ENCODE assay signal across 11 mouse cellular contexts in genomic region chr15:79934776-79935175, GRCm38 (mm10). TPM values are rescaled to one million over a fixed set of nuclear protein-coding genes. Genes with fewer than 3 reads are reported as not detected.
DNase-seq lines count a peak whose midpoint lies in the region; ATAC-seq and TF ChIP-seq lines count a peak whose summit lies in the region.
"Had no signal": no experiment of that assay in that cellular context is flagged by ENCODE, and none has a peak within 500 bp of the region (broad histone marks: within the 10 kb centered on the region; RNA-seq: fewer than 3 reads in every experiment).

No protein-coding gene starts in this region.

- no peaks in the 10 kb centered on the region for H3K9me3 ChIP-seq in hindbrain, embryonic 10.5 days
- no peaks in the 10 kb centered on the region for H3K9me3 ChIP-seq in hindbrain, postnatal 0 days (ENCODE audit: low read length)
- no peaks in the 10 kb centered on the region for H3K9me3 ChIP-seq in MEL (replicated peaks; ENCODE audit: insufficient read depth, low read length)
- H3K9me3 ChIP-seq in forebrain, embryonic 13.5 days (replicated peaks), result no peaks in the 10 kb centered on the region
- no peaks in the 10 kb centered on the region for H3K9me3 ChIP-seq in midbrain, embryonic 14.5 days (ENCODE audit: control insufficient read depth, low read length)
- H3K9me3 ChIP-seq in intestine, embryonic 16.5 days (ENCODE audit: control insufficient read depth, low read length), result no peaks in the 10 kb centered on the region
- H3K9me3 ChIP-seq: G1E had no signal

- no peak for TF ChIP-seq RAD21 in MEL (IDR thresholded peaks at IDR 0.05; ENCODE audit: low read depth, low read length)

- H3K27ac ChIP-seq in hindbrain, embryonic 10.5 days, result 0 out of 2 replicates have a peak overlapping the region, but pooled peaks have one; percentile 5
- H3K27ac ChIP-seq in hindbrain, postnatal 0 days, result no peak overlapping the region
- H3K27ac ChIP-seq in MEL (ENCODE audit: control insufficient read depth, low read depth, low read length), result no peak overlapping the region
- no peak overlapping the region for H3K27ac ChIP-seq in forebrain, embryonic 13.5 days
- no peak overlapping the region for H3K27ac ChIP-seq in midbrain, embryonic 14.5 days (replicated peaks; ENCODE audit: low read depth, low read length)
- no peak overlapping the region for H3K27ac ChIP-seq in intestine, embryonic 16.5 days (ENCODE audit: low read length)
- H3K27ac ChIP-seq in thymus, adult 2 months (ENCODE audit: control insufficient read depth, insufficient read depth, low read length), result no peak overlapping the region
- H3K27ac ChIP-seq: layer of hippocampus, adult 2 months had no signal

- H3K27me3 ChIP-seq in hindbrain, embryonic 10.5 days (ENCODE audit: insufficient read depth, poor library complexity, severe bottlenecking), result peaks cover 52% of the 10 kb centered on the region
- H3K27me3 ChIP-seq in hindbrain, postnatal 0 days (ENCODE audit: insufficient read depth, low read length), result no peaks in the 10 kb centered on the region
- no peaks in the 10 kb centered on the region for H3K27me3 ChIP-seq in MEL (ENCODE audit: control insufficient read depth in 1 of 2, insufficient read depth in 2 of 2, low read length in 2 of 2)
- peaks cover 28% of the 10 kb centered on the region for H3K27me3 ChIP-seq in forebrain, embryonic 13.5 days
- H3K27me3 ChIP-seq in midbrain, embryonic 14.5 days (ENCODE audit: control insufficient read depth, insufficient read depth, low read length), result peaks cover 9% of the 10 kb centered on the region; the same call in 1 of the 2 replicates
- peaks cover 24% of the 10 kb centered on the region for H3K27me3 ChIP-seq in intestine, embryonic 16.5 days (replicated peaks; ENCODE audit: control insufficient read depth, insufficient read depth, low read length)
- peaks cover 8% of the 10 kb centered on the region; the same call in 1 of the 2 replicates for H3K27me3 ChIP-seq in thymus, adult 2 months (ENCODE audit: control insufficient read depth, insufficient read depth, low read length)

- DNase-seq in hindbrain, embryonic 10.5 days (ENCODE audit: low spot score), result peak; percentile 55
- DNase-seq in hindbrain, postnatal 0 days (ENCODE audit: low spot score), result no peak
- peak; percentile 34 for DNase-seq in MEL (ENCODE audit: low read depth, low spot score)
- DNase-seq in midbrain, embryonic 14.5 days, result peak; percentile 50
- no peak for DNase-seq in left cerebral cortex, adult 11 months (ENCODE audit: low spot score)
- no peak for DNase-seq in thymus, adult 2 months
- DNase-seq: liver, postnatal 0 days had no signal

- H3K36me3 ChIP-seq in hindbrain, embryonic 10.5 days, result no peaks in the 10 kb centered on the region
- H3K36me3 ChIP-seq in hindbrain, postnatal 0 days (ENCODE audit: insufficient read depth, low read length), result no peaks in the 10 kb centered on the region
- 0 out of 4 replicates have a peak, but pooled peaks cover 0 to 2% of the 10 kb centered on the region in 2 experiments for H3K36me3 ChIP-seq in MEL (ENCODE audit: control insufficient read depth in 1 of 2, insufficient read depth in 2 of 2, low read length in 2 of 2)
- no peaks in the 10 kb centered on the region for H3K36me3 ChIP-seq in forebrain, embryonic 13.5 days (ENCODE audit: poor library complexity, severe bottlenecking)
- H3K36me3 ChIP-seq in midbrain, embryonic 14.5 days (ENCODE audit: control insufficient read depth, insufficient read depth, low read length), result no peaks in the 10 kb centered on the region
- H3K36me3 ChIP-seq in intestine, embryonic 16.5 days (ENCODE audit: control insufficient read depth, insufficient read depth, low read length), result no peaks in the 10 kb centered on the region
- no peaks in the 10 kb centered on the region for H3K36me3 ChIP-seq in thymus, adult 2 months (ENCODE audit: control insufficient read depth, insufficient read depth, low read length)

- H3K4me1 ChIP-seq in hindbrain, embryonic 10.5 days (replicated peaks), result peaks cover 46% of the 10 kb centered on the region
- H3K4me1 ChIP-seq in hindbrain, postnatal 0 days (ENCODE audit: insufficient read depth, low read length), result 0 out of 2 replicates have a peak, but pooled peaks cover 3% of the 10 kb centered on the region
- peaks cover 4 to 12% of the 10 kb centered on the region in 2 experiments; a peak in 3 of 4 replicates for H3K4me1 ChIP-seq in MEL (ENCODE audit: control insufficient read depth in 1 of 2, insufficient read depth in 2 of 2, low read length in 2 of 2)
- peaks cover 27% of the 10 kb centered on the region for H3K4me1 ChIP-seq in forebrain, embryonic 13.5 days
- peaks cover 23% of the 10 kb centered on the region for H3K4me1 ChIP-seq in midbrain, embryonic 14.5 days (ENCODE audit: control insufficient read depth, insufficient read depth, low read length)
- H3K4me1 ChIP-seq in intestine, embryonic 16.5 days (ENCODE audit: control insufficient read depth, insufficient read depth, low read length), result peaks cover 10% of the 10 kb centered on the region; the same call in 1 of the 2 replicates
- H3K4me1 ChIP-seq in thymus, adult 2 months (replicated peaks; ENCODE audit: control insufficient read depth, insufficient read depth, low read length), result peaks cover 24% of the 10 kb centered on the region

- TF ChIP-seq POLR2A in MEL (IDR thresholded peaks at IDR 0.05; ENCODE audit: control insufficient read depth in 1 of 2, insufficient read depth in 1 of 2, low read depth in 1 of 2, low read length in 2 of 2, poor library complexity in 1 of 2), result no peak
- TF ChIP-seq POLR2A in thymus, adult 2 months (IDR thresholded peaks at IDR 0.05; ENCODE audit: control insufficient read depth, extremely low read depth, insufficient read depth, low read length, poor library complexity), result no peak

- H3K79me2 ChIP-seq in MEL (ENCODE audit: control insufficient read depth, insufficient read depth, low read length, poor library complexity), result no peaks in the 10 kb centered on the region; the same call in 1 of the 2 replicates

- peak overlapping the region; percentile 77 for H3K4me3 ChIP-seq in hindbrain, embryonic 10.5 days
- H3K4me3 ChIP-seq in hindbrain, postnatal 0 days (ENCODE audit: low read length), result no peak overlapping the region
- peak overlapping the region in 1 of 2 experiments; percentile 32; a peak in 2 of 4 replicates for H3K4me3 ChIP-seq in MEL (ENCODE audit: control insufficient read depth in 1 of 2, insufficient read depth in 1 of 2, low read depth in 2 of 2, low read length in 2 of 2)
- H3K4me3 ChIP-seq in forebrain, embryonic 13.5 days, result 0 out of 2 replicates have a peak overlapping the region, but pooled peaks have one; percentile 14
- H3K4me3 ChIP-seq in midbrain, embryonic 14.5 days (replicated peaks; ENCODE audit: low read depth, low read length), result 0 out of 2 replicates have a peak overlapping the region, but pooled peaks have one; percentile 2
- H3K4me3 ChIP-seq in intestine, embryonic 16.5 days (ENCODE audit: low read length), result no peak overlapping the region
- H3K4me3 ChIP-seq in thymus, adult 2 months (ENCODE audit: control insufficient read depth, insufficient read depth, low read length), result no peak overlapping the region
- H3K4me3 ChIP-seq: layer of hippocampus, adult 2 months had no signal

- no peak overlapping the region; the same call in 1 of the 2 replicates for H3K4me2 ChIP-seq in hindbrain, postnatal 0 days (ENCODE audit: low read depth, low read length)
- peak overlapping the region; percentile 79 for H3K4me2 ChIP-seq in forebrain, embryonic 13.5 days
- peak overlapping the region; percentile 43 for H3K4me2 ChIP-seq in midbrain, embryonic 14.5 days (ENCODE audit: low read length)
- no peak overlapping the region for H3K4me2 ChIP-seq in intestine, embryonic 16.5 days (ENCODE audit: low read depth, low read length)

- no peak for TF ChIP-seq EP300 in MEL (IDR thresholded peaks at IDR 0.05; ENCODE audit: low read depth in 1 of 2, low read length in 2 of 2)

- no peak for TF ChIP-seq CTCF in hindbrain, postnatal 0 days (IDR thresholded peaks at IDR 0.05; ENCODE audit: low read depth)
- TF ChIP-seq CTCF in MEL (IDR thresholded peaks at IDR 0.05 in 2 of 3, conservative IDR thresholded peaks at IDR 0.05 in 1 of 3; ENCODE audit: control insufficient read depth in 1 of 3, insufficient read depth in 1 of 3, low read depth in 2 of 3, low read length in 3 of 3, poor library complexity in 1 of 3, severe bottlenecking in 1 of 3), result no peak
- no peak for TF ChIP-seq CTCF in thymus, adult 2 months (IDR thresholded peaks at IDR 0.05; ENCODE audit: borderline replicate concordance, control insufficient read depth, extremely low read depth, insufficient read depth, low read length, poor library complexity)

- 1% methylated on average over 10 of the region's 10 CpGs for whole genome bisulfite sequencing in hindbrain, embryonic 10.5 days
- WGBS in hindbrain, postnatal 0 days, result 8% methylated on average over 10 of the region's 10 CpGs
- WGBS in forebrain, embryonic 13.5 days, result 1% methylated on average over 10 of the region's 10 CpGs
- WGBS in midbrain, embryonic 14.5 days, result under 1% methylated on average over 10 of the region's 10 CpGs
- 14% methylated on average over 10 of the region's 10 CpGs for WGBS in intestine, embryonic 16.5 days
- WGBS in thymus, adult 2 months, result 3% methylated on average over 10 of the region's 10 CpGs

- ATAC-seq in hindbrain, postnatal 0 days, result no peak
- no peak for ATAC-seq in forebrain, embryonic 13.5 days
- no peak for ATAC-seq in midbrain, embryonic 14.5 days (ENCODE audit: low FRiP score, low TSS enrichment)
- ATAC-seq in intestine, embryonic 16.5 days, result no peak
- ATAC-seq: liver, postnatal 0 days had no signal

- no peak overlapping the region for H3K9ac ChIP-seq in hindbrain, postnatal 0 days (replicated peaks; ENCODE audit: low read length)
- peak overlapping the region; percentile 44 for H3K9ac ChIP-seq in MEL (ENCODE audit: control insufficient read depth, low read depth, low read length, poor library complexity, severe bottlenecking)
- H3K9ac ChIP-seq in forebrain, embryonic 13.5 days, result 0 out of 2 replicates have a peak overlapping the region, but pooled peaks have one; percentile 26
- H3K9ac ChIP-seq in midbrain, embryonic 14.5 days (replicated peaks; ENCODE audit: low read length), result no peak overlapping the region
- H3K9ac ChIP-seq in intestine, embryonic 16.5 days (ENCODE audit: low read depth, low read length), result no peak overlapping the region
- H3K9ac ChIP-seq: liver, postnatal 0 days had no signal

RNA-seq across cellular contexts. Expression of gene Cbx7, which starts 36.1 kb away (rescaled TPM):
- 2.4 and 2.9 TPM in 2 replicates for polyA plus RNA-seq in hindbrain, embryonic 10.5 days (2016; fragmentation: Nextera tagmentation; extraction: Ambion mirVana)
- 5.1 and 9.5 TPM in 2 replicates for total RNA-seq in hindbrain, postnatal 0 days (2014; rRNA removed)
- polyA plus RNA-seq in hindbrain, postnatal 0 days (2015; fragmentation: Nextera tagmentation; extraction: Ambion mirVana), result 2.9 and 3.1 TPM in 2 replicates
- 2.9 and 3.7 TPM in 2 replicates for total RNA-seq in MEL (2012; rRNA removed)
- 10 to 100 TPM in 1 of 2 experiments, not detected in 1; 11.1 TPM for polyA plus RNA-seq in MEL (2012; ENCODE audit: insufficient read depth in 1 of 2, insufficient read length in 2 of 2, low read depth in 1 of 2, low replicate concordance in 2 of 2, missing spikeins in 1 of 2)
- polyA plus RNA-seq in forebrain, embryonic 13.5 days (2015; fragmentation: Nextera tagmentation; extraction: Ambion mirVana), result 2.5 and 2.9 TPM in 2 replicates
- polyA plus RNA-seq in midbrain, embryonic 14.5 days (2014; fragmentation: Nextera tagmentation; extraction: Ambion mirVana), result 4.4 TPM in 2 replicates
- 3.7 and 4.8 TPM in 2 replicates for polyA plus RNA-seq in intestine, embryonic 16.5 days (2015; fragmentation: Nextera tagmentation; extraction: Ambion mirVana)
- 61.9 and 72.6 TPM in 2 replicates for polyA plus RNA-seq in thymus, adult 2 months (2012; rRNA removed)

RNA-seq across cellular contexts. Expression of gene Apobec3, which starts 43.3 kb away (rescaled TPM):
- polyA plus RNA-seq in hindbrain, embryonic 10.5 days (2016; fragmentation: Nextera tagmentation; extraction: Ambion mirVana), result 6.9 and 9.0 TPM in 2 replicates
- 3.5 and 5.3 TPM in 2 replicates for total RNA-seq in hindbrain, postnatal 0 days (2014; rRNA removed)
- polyA plus RNA-seq in hindbrain, postnatal 0 days (2015; fragmentation: Nextera tagmentation; extraction: Ambion mirVana), result 3.9 and 4.5 TPM in 2 replicates
- total RNA-seq in MEL (2012; rRNA removed), result 17.2 and 22.2 TPM in 2 replicates
- polyA plus RNA-seq in MEL (2012; ENCODE audit: insufficient read depth in 1 of 2, insufficient read length in 2 of 2, low read depth in 1 of 2, low replicate concordance in 2 of 2, missing spikeins in 1 of 2), result 10 to 100 TPM in 1 of 2 experiments, not detected in 1; 38.6 TPM
- polyA plus RNA-seq in forebrain, embryonic 13.5 days (2015; fragmentation: Nextera tagmentation; extraction: Ambion mirVana), result 5.8 and 6.6 TPM in 2 replicates
- 0.92 and 5.0 TPM in 2 replicates for polyA plus RNA-seq in midbrain, embryonic 14.5 days (2014; fragmentation: Nextera tagmentation; extraction: Ambion mirVana)
- 12.9 and 16.2 TPM in 2 replicates for polyA plus RNA-seq in intestine, embryonic 16.5 days (2015; fragmentation: Nextera tagmentation; extraction: Ambion mirVana)
- polyA plus RNA-seq in thymus, adult 2 months (2012; rRNA removed), result 92.3 and 98.5 TPM in 2 replicates

Comparison
In these comparisons a context has a peak if more than half of its experiments do, and no peak if none do; other contexts are left out.
1. DNase-seq: peak in hindbrain, embryonic 10.5 days (single experiment), MEL (single experiment) and midbrain, embryonic 14.5 days (single experiment); none in hindbrain, postnatal 0 days (single experiment), left cerebral cortex, adult 11 months (single experiment) and thymus, adult 2 months (single experiment).
2. H3K4me3 ChIP-seq: peak in hindbrain, embryonic 10.5 days (single experiment), forebrain, embryonic 13.5 days (single experiment) and midbrain, embryonic 14.5 days (single experiment); none in hindbrain, postnatal 0 days (single experiment), intestine, embryonic 16.5 days (single experiment) and thymus, adult 2 months (single experiment).
3. H3K4me2 ChIP-seq: peak in forebrain, embryonic 13.5 days (single experiment) and midbrain, embryonic 14.5 days (single experiment); none in hindbrain, postnatal 0 days (single experiment) and intestine, embryonic 16.5 days (single experiment).
4. H3K9ac ChIP-seq: peak in MEL (single experiment) and forebrain, embryonic 13.5 days (single experiment); none in hindbrain, postnatal 0 days (single experiment), midbrain, embryonic 14.5 days (single experiment) and intestine, embryonic 16.5 days (single experiment).